Mouse (Mus musculus): ENCODE data around the gene Lmod1.

DNA sequence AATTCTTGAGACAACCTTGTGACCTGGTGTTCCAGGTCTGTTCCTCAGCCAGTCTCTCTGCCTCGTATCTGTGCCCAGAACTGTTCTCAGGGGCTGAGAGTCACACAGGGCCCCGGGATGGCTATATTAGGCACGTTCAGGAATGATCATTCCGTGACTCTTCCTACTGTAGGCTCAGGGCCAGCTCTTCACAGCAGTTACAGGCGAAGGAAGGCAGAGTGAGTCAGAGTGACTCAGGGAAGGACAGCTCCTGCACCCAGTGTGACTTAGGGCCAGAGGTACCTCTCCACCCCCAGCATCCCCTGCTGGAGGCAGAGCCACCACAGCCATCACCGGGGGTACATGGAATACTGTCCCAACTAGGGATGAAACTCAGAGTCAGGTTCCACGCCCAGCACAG lies 42.4 kb downstream of the Lmod1 start:
- no peak for TF ChIP-seq POLR2A (IDR thresholded peaks at IDR 0.05; ENCODE audit: control insufficient read depth, extremely low read depth, insufficient read depth, low read length, poor library complexity)
- no peak for TF ChIP-seq CTCF (IDR thresholded peaks at IDR 0.05; ENCODE audit: borderline replicate concordance, control insufficient read depth, extremely low read depth, insufficient read depth, low read length, poor library complexity)

Data from thymus, adult 2 months (tissue).